Mouse (Mus musculus): ENCODE measurements around the gene Cpa3. TPM values are rescaled to one million over a fixed set of nuclear protein-coding genes. Genes with fewer than 3 reads are reported as not detected.

Cpa3 gene
- polyA plus RNA-seq (2016; fragmentation: Nextera tagmentation; extraction: Ambion mirVana): 2.0 and 4.0 TPM in 2 replicates

DNA sequence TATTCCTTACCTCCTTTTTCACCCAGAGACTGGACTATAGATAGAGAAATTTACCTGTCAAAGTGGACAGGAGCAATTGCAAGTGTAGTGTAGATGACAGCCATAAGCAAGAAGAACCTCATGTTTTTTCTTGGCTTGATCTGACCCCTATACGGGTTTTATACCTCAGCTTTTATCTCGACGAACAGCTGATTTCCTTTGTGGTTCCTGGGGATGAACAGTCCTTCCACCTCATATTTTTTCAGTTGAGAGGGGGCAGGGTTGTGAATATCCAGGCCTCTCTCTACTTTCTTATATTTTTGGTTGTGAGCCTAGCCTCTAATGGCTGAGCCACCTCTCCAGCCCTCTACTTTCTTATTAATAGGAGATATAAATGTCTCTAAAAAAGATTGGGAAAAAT is at the start of gene Cpa3:
Gene Cpa3 (minus strand): TSS at position 132 of the 400 bp plus-strand sequence.
- H3K4me1 ChIP-seq (replicated peaks): no peaks in the 10 kb centered on the region
- WGBS: 84% methylated on average over 3 of the region's 3 CpGs
- no peak within 1 kb of the TSS for H3K4me2 ChIP-seq
- no peak within 1 kb of the TSS for H3K27ac ChIP-seq
- no peaks in the 10 kb centered on the region for H3K36me3 ChIP-seq
- H3K9ac ChIP-seq (replicated peaks): no peak within 1 kb of the TSS
- no peaks in the 10 kb centered on the region for H3K9me3 ChIP-seq
- no peaks in the 10 kb centered on the region for H3K27me3 ChIP-seq
- no peak within 1 kb of the TSS for H3K4me3 ChIP-seq (replicated peaks)
- no peak for ATAC-seq (ENCODE audit: insufficient number of reproducible peaks, insufficient read depth, low FRiP score, low TSS enrichment, low read depth)

DNA sequence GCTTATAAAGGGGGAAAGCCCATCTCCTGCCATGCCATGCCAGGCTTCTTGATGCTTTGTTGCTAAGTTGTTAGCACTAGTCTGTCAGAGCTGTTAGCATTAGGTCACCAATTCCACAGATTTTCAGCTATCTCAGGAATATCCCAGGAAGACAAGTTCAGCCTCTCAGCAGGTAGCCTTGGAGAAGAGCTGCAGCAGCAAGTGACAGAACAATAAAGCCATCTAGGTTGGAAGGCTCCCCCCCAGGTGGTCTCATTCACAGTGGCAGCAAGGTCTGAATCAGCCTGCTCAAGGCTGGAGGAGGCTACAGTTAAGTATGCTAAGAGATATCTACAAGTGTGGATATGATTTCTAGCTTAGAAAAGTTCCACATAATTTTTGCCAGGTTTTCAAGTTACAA is 49.4 kb upstream of the Cpa3 start:
- Histone ChIP-seq H3K36me3 (no peaks in the 10 kb centered on the region), H3K9ac (replicated peaks) (no peak overlapping the region), H3K4me2 (no peak overlapping the region), H3K9me3 (no peaks in the 10 kb centered on the region; the same call in 1 of the 2 replicates), H3K27ac (no peak overlapping the region), H3K4me3 (replicated peaks) (no peak overlapping the region), H3K4me1 (replicated peaks) (no peaks in the 10 kb centered on the region), H3K27me3 (no peaks in the 10 kb centered on the region)
- no peak for ATAC-seq (ENCODE audit: insufficient number of reproducible peaks, insufficient read depth, low FRiP score, low TSS enrichment, low read depth)

DNA sequence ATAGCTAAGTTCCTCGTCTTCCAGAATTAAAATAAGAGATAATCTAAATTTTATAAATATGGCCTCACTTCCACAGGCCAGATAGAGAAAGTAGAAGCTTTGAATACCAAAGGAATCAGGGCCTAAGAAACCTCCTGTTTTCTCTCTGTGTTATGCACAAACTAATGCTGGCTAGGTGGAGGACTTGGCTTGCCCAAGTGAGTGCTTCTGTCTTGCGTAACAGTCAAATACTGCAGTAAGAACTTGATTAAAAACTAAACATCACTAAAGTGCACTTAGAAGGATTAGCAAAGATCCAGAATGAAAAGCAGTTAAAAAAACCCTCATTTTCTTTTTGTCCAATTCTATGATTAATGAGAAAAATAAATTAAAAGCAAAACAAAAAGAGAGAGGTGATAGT is 46.8 kb upstream of the Cpa3 start:
- Histone ChIP-seq H3K27ac (no peak overlapping the region), H3K9ac (replicated peaks) (no peak overlapping the region), H3K4me2 (no peak overlapping the region), H3K4me3 (replicated peaks) (no peak overlapping the region), H3K4me1 (replicated peaks) (no peaks in the 10 kb centered on the region), H3K27me3 (no peaks in the 10 kb centered on the region), H3K9me3 (no peaks in the 10 kb centered on the region; the same call in 1 of the 2 replicates), H3K36me3 (no peaks in the 10 kb centered on the region)
- ATAC-seq (ENCODE audit: insufficient number of reproducible peaks, insufficient read depth, low FRiP score, low TSS enrichment, low read depth): no peak
- WGBS: 85% methylated on average over 2 of the region's 2 CpGs

DNA sequence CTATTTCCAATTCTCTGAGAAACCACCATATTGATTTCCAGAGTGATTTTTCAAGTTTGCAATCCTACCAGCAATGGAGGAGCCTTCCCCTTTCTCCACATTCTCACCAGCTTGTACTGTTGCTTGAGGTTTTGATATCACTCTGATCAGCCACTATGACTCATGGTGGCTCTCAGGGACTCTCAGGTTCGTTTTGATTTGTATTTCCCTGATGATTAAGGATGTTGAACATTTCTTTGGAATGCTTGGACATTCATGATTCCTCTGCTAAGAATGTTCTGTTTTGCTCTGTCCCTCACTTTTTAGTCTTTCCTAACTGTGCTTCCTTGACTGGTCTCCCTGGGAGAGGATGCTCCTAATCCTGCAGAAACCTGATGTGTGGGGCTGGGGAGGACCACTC is 39.8 kb upstream of the Cpa3 start:
- H3K4me3 ChIP-seq (replicated peaks): no peak overlapping the region

DNA sequence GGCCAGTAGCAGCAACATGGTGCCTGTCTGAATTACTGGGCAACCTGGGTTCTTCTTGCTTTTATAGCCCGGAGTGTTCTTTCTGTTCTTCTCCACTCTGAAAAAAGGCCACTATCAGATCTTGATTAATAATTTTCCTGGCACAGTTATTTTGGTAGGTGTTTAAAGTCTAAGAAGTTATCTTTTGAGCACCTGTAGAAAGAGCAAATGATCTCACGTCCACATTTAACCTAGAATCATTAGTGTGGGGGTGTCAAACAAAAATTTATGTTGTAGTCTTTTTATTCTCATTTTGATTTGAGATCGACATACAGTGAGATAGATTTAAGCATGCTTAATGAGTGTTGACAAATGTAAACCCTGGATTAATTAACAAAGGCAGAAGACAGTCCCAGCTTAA is 33.7 kb upstream of the Cpa3 start, which contains the start of gene Cpb1:
Gene Cpb1 (minus strand): TSS at position 101 of the 400 bp plus-strand sequence.
- no peaks in the 10 kb centered on the region for H3K9me3 ChIP-seq
- H3K36me3 ChIP-seq: no peaks in the 10 kb centered on the region
- 84% methylated on average over 3 of the region's 3 CpGs for WGBS
- no peak within 1 kb of the TSS for H3K4me3 ChIP-seq (replicated peaks)
- ATAC-seq (ENCODE audit: insufficient number of reproducible peaks, insufficient read depth, low FRiP score, low TSS enrichment, low read depth): no peak
- H3K4me2 ChIP-seq: no peak within 1 kb of the TSS
- H3K27ac ChIP-seq: no peak within 1 kb of the TSS
- H3K4me1 ChIP-seq (replicated peaks): no peaks in the 10 kb centered on the region; the same call in 1 of the 2 replicates
- no peak within 1 kb of the TSS for H3K9ac ChIP-seq (replicated peaks)
- H3K27me3 ChIP-seq: no peaks in the 10 kb centered on the region

More for the DNA sequence above, 39.8 kb upstream of the Cpa3 start:
- Histone ChIP-seq H3K9ac (replicated peaks) (no peak overlapping the region), H3K27ac (no peak overlapping the region), H3K27me3 (no peaks in the 10 kb centered on the region), H3K9me3 (no peaks in the 10 kb centered on the region), H3K36me3 (no peaks in the 10 kb centered on the region), H3K4me2 (no peak overlapping the region), H3K4me1 (replicated peaks) (no peaks in the 10 kb centered on the region)
- ATAC-seq (ENCODE audit: insufficient number of reproducible peaks, insufficient read depth, low FRiP score, low TSS enrichment, low read depth): no peak
- 76% methylated on average over 1 of the region's 1 CpGs for WGBS

DNA sequence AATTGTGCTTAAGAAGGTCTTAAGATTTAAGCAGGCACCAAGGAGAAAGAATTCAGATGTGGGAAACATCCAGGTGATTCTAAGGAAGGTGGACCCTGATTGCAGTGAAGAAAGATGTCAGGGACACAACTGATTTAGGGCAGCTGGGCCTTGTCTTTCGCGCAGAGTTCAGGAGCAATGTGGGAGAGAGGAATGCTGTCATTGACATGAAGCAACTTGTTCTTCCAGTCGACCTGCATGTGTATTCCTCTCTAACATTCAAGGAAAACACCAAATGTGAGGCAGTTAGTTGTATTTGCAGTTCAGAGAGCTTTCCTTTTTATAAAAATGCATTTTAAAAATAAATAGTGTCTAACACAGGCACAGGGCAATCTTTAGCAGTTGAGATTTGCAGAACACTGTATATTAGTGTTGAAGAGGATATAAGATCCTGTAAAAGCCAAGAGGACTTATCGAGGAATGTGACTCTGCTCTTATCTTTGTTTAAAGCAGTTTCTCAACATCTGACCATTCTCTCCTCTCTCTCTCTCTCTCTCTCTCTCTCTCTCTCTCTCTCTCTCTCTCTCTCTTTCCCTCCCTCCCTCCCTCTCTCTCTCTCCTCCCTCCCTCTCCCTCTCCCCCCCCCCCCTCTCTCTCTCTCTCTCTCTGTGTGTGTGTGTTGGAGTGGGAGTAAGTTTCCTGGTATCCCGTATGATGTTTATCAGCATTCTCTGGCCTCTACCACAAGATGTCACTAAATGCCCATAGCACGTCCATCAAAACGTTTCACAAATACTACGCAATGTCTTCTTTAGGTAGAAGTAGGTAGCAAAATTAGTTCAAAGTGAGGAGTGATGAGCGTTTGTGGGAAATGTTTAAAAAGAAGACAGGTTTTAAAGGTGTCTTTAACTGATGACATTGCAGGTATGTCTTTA is 12.8 kb upstream of the Cpa3 start:
- H3K4me3 ChIP-seq (replicated peaks): no peak overlapping the region
- no peaks in the 10 kb centered on the region for H3K4me1 ChIP-seq (replicated peaks)
- no peak overlapping the region for H3K9ac ChIP-seq (replicated peaks)
- no peaks in the 10 kb centered on the region for H3K27me3 ChIP-seq
- no peak overlapping the region for H3K4me2 ChIP-seq
- ATAC-seq (ENCODE audit: insufficient number of reproducible peaks, insufficient read depth, low FRiP score, low TSS enrichment, low read depth): no peak
- no peaks in the 10 kb centered on the region for H3K36me3 ChIP-seq
- H3K9me3 ChIP-seq: no peaks in the 10 kb centered on the region
- WGBS: 45% methylated on average over 9 of the region's 9 CpGs
- H3K27ac ChIP-seq: no peak overlapping the region

DNA sequence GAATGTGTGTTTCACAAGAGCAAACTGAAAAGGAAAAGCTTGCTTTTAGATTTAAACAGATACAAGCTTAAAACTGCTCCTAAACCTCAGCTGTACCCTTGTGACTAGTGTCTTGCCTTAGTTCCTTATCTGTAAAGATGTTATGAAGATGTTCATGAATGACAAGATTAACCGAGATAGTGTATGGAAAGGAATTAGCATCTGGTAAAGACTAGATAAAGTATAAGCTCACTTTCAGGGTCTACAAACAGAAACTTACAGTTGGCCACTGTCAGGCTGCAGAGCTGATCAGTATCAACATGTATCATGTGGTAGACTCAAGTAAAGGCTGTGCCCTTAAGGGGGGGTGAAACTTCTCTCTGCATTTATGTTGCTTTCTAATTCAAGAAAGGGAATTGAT is 1.9 kb upstream of the Cpa3 start:
- Histone ChIP-seq H3K4me1 (replicated peaks) (no peaks in the 10 kb centered on the region), H3K9ac (replicated peaks) (no peak overlapping the region), H3K4me3 (replicated peaks) (no peak overlapping the region), H3K9me3 (no peaks in the 10 kb centered on the region), H3K27ac (no peak overlapping the region), H3K27me3 (no peaks in the 10 kb centered on the region), H3K36me3 (no peaks in the 10 kb centered on the region), H3K4me2 (no peak overlapping the region)
- 81% methylated on average over 1 of the region's 1 CpGs for WGBS
- ATAC-seq (ENCODE audit: insufficient number of reproducible peaks, insufficient read depth, low FRiP score, low TSS enrichment, low read depth): no peak

DNA sequence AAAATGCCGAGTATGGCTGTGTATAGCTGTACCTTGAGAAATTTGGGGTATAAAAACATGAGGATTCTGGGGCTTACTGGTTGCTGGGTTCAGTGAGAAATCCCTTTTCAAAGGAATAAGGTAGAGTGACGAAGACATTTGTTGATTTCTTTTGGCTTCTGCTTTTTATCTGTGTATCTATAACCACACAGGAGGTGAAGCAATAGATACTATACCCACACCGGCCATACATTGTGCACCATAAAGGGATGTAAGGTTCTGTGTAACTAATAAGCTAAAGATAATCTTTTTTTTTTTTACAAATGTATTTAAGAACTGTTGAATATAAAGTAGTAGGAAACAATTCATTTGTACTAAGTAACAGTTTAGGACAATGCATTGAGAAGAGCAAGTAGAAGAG is 2.2 kb downstream of the Cpa3 start:
- no peak overlapping the region for H3K4me2 ChIP-seq
- WGBS: 81% methylated on average over 3 of the region's 3 CpGs
- ATAC-seq (ENCODE audit: insufficient number of reproducible peaks, insufficient read depth, low FRiP score, low TSS enrichment, low read depth): no peak

DNA sequence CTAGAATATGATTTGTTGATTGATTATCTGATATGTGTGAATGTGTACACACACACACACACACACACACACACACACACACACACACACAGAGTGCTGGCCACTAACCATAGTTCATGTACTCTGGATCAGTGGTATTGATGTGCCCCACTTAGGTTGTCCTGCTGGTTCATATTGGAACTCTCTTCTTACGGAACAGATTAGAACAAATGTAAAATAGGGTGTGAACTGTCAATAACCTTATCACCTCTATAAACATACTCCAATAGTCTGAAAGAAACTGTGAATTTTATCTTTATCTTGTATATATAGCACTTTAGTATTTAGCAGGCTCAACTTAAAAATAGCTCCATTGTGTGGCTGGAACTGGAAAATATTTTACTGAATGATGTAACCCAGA is 5.0 kb downstream of the Cpa3 start:
- no peaks in the 10 kb centered on the region for H3K36me3 ChIP-seq
- no peak for ATAC-seq (ENCODE audit: insufficient number of reproducible peaks, insufficient read depth, low FRiP score, low TSS enrichment, low read depth)
- no peak overlapping the region for H3K4me3 ChIP-seq (replicated peaks)
- no peak overlapping the region for H3K4me2 ChIP-seq
- no peaks in the 10 kb centered on the region for H3K9me3 ChIP-seq
- no peak overlapping the region for H3K27ac ChIP-seq
- no peaks in the 10 kb centered on the region for H3K27me3 ChIP-seq
- WGBS: 86% methylated on average over 1 of the region's 1 CpGs
- no peaks in the 10 kb centered on the region for H3K4me1 ChIP-seq (replicated peaks)
- H3K9ac ChIP-seq (replicated peaks): no peak overlapping the region

More for the DNA sequence above, 2.2 kb downstream of the Cpa3 start:
- H3K9ac ChIP-seq (replicated peaks): no peak overlapping the region
- no peak overlapping the region for H3K4me3 ChIP-seq (replicated peaks)
- no peaks in the 10 kb centered on the region for H3K27me3 ChIP-seq
- H3K4me1 ChIP-seq (replicated peaks): no peaks in the 10 kb centered on the region
- no peaks in the 10 kb centered on the region for H3K36me3 ChIP-seq
- no peak overlapping the region for H3K27ac ChIP-seq
- H3K9me3 ChIP-seq: no peaks in the 10 kb centered on the region

DNA sequence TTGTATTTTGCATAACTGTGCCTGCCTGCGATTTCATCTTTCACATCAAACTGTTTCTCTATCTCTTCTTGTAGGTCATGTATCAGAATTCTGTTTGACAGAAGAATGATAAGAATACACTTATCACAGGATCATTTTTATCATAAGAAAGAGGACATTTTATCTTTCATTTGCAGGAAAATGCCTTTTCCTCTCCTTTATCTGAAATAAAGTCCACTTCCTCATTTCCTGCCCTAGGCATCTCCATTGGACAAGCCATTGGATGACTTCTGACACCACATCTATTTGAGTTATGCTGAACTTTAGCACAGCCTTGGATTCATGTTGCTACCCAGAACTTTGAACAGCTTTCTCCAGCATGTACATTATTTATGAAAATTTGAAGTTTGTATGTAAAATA is 13.0 kb downstream of the Cpa3 start:
- H3K4me3 ChIP-seq (replicated peaks): no peak overlapping the region
- ATAC-seq (ENCODE audit: insufficient number of reproducible peaks, insufficient read depth, low FRiP score, low TSS enrichment, low read depth): no peak
- 83% methylated on average over 1 of the region's 1 CpGs for WGBS
- H3K27ac ChIP-seq: no peak overlapping the region
- no peaks in the 10 kb centered on the region for H3K27me3 ChIP-seq
- H3K4me1 ChIP-seq (replicated peaks): no peaks in the 10 kb centered on the region
- no peak overlapping the region for H3K4me2 ChIP-seq
- no peaks in the 10 kb centered on the region for H3K9me3 ChIP-seq
- H3K9ac ChIP-seq (replicated peaks): no peak overlapping the region
- H3K36me3 ChIP-seq: no peaks in the 10 kb centered on the region

DNA sequence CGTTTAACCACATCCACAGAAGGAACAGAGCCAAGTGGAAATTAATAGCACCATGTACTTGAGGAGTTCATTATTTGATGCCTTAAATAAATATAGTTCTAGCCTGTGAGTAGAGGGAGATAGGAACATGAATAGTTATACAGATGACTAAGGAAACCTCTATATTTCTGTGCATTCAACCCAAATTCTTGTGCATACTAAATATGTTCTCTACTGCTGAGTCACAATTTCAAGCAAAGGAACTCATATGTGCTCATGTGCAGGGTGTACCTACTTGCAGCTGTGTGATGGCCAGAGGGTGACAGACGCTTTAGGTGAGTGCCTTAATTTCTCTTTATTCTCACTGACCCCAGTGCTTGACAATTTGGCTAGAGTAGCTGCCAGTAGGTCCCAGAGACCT is 16.6 kb downstream of the Cpa3 start:
- Histone ChIP-seq H3K36me3 (no peaks in the 10 kb centered on the region), H3K4me3 (replicated peaks) (no peak overlapping the region), H3K27ac (no peak overlapping the region), H3K4me2 (no peak overlapping the region), H3K9me3 (no peaks in the 10 kb centered on the region), H3K27me3 (no peaks in the 10 kb centered on the region), H3K4me1 (replicated peaks) (no peaks in the 10 kb centered on the region), H3K9ac (replicated peaks) (no peak overlapping the region)
- WGBS: 73% methylated on average over 2 of the region's 2 CpGs
- ATAC-seq (ENCODE audit: insufficient number of reproducible peaks, insufficient read depth, low FRiP score, low TSS enrichment, low read depth): no peak

Measured in limb, embryonic 12.5 days (tissue).